Mouse (Mus musculus) midbrain, embryonic 16.5 days (tissue): ENCODE results near the gene Gm36176. TPM values are rescaled to one million over a fixed set of nuclear protein-coding genes. Genes with fewer than 3 reads are reported as not detected.

Source experiments
- ATAC-seq: fragments of 200-750 bp; cut with Nextera tagmentation; 2 replicates; pipeline ENCODE4 v1.8.0; 2017; ENCODE audit warnings: moderate TSS enrichment
- H3K27ac ChIP-seq: fragments of 300-500 bp; sonication (generic); 2 replicates; pipeline ENCODE4 v1.5.1; 2014; ENCODE audit warnings: mild to moderate bottlenecking, low read length, mixed read lengths
- H3K27me3 ChIP-seq: fragments of 300-500 bp; sonication (generic); 2 replicates; pipeline ENCODE4 v1.6.1; 2014; ENCODE audit warnings: low read depth, low read length, mixed read lengths; ENCODE audit not compliant: control insufficient read depth, insufficient read depth
- H3K36me3 ChIP-seq: fragments of 300-500 bp; sonication (generic); 2 replicates; pipeline ENCODE4 v1.6.1; 2014; ENCODE audit warnings: mild to moderate bottlenecking, low read length, moderate library complexity, mixed read lengths; ENCODE audit not compliant: control insufficient read depth, insufficient read depth
- H3K4me1 ChIP-seq: fragments of 300-500 bp; sonication (generic); 2 replicates; pipeline ENCODE4 v1.6.1; 2014; ENCODE audit warnings: mild to moderate bottlenecking, low read length, mixed read lengths; ENCODE audit not compliant: control insufficient read depth, insufficient read depth
- H3K4me2 ChIP-seq: fragments of 300-500 bp; sonication (generic); 2 replicates; pipeline ENCODE4 v1.6.1; 2014; ENCODE audit warnings: mild to moderate bottlenecking, low read length, mixed read lengths
- H3K4me3 ChIP-seq: fragments of 300-500 bp; sonication (generic); 2 replicates; pipeline ENCODE4 v1.5.1; 2014; ENCODE audit warnings: low read depth, mild to moderate bottlenecking, low read length, moderate library complexity, mixed read lengths
- H3K9ac ChIP-seq: fragments of 300-500 bp; sonication (generic); 2 replicates; pipeline ENCODE4 v1.6.1; 2014; ENCODE audit warnings: low read depth, low read length, mixed read lengths
- H3K9me3 ChIP-seq: fragments of 300-500 bp; sonication (generic); replicated peaks from 2 replicates; pipeline ENCODE4 v1.6.1; 2014; ENCODE audit warnings: mild to moderate bottlenecking, low read length, mixed read lengths; ENCODE audit not compliant: control insufficient read depth, poor library complexity, severe bottlenecking
- WGBS: fragments of 180-500 bp; shearing (Covaris S2); extraction: QIAGEN DNeasy Blood & Tissue Kit; methylation state at CpG from one replicate; pipeline ENCODE4 v1.1.7; 2014; 5-methylcytosine and 5-hydroxymethylcytosine counted together
- polyA plus RNA-seq: library from polyadenylated mRNA; unstranded; fragments of >200 nt; fragmentation: Nextera tagmentation; extraction: Ambion mirVana; gene quantifications from 2 replicates; pipeline ENCODE4 v1.2.1, GENCODE M21; 2015

Gm36176 gene
- polyA plus RNA-seq, 1 experiment from 2014 or later = not detected

- peak; percentile 62; the same call in 1 of the 2 replicates for ATAC-seq
- Histone ChIP-seq H3K4me1 (no peaks in the 10 kb centered on the region), H3K9me3 (0 out of 2 replicates have a peak, but pooled peaks cover 2% of the 10 kb centered on the region), H3K4me3 (no peak overlapping the region), H3K27ac (no peak overlapping the region), H3K9ac (no peak overlapping the region), H3K36me3 (no peaks in the 10 kb centered on the region), H3K27me3 (no peaks in the 10 kb centered on the region), H3K4me2 (peak overlapping the region; percentile 26; the same call in 1 of the 2 replicates)
- 28% methylated on average over 4 of the region's 4 CpGs for WGBS
These were observed 27.4 kb upstream of the Gm36176 start for GRCm38 (mm10) chr10:77819203-77819602.

- H3K4me3 ChIP-seq = no peak within 1 kb of the TSS
- H3K27me3 ChIP-seq = no peaks in the 10 kb centered on the region
- H3K27ac ChIP-seq = no peak within 1 kb of the TSS
- 71% methylated on average over 6 of the region's 6 CpGs for WGBS
- H3K4me1 ChIP-seq = no peaks in the 10 kb centered on the region
- H3K36me3 ChIP-seq = no peaks in the 10 kb centered on the region
- H3K9ac ChIP-seq = no peak within 1 kb of the TSS
- H3K9me3 ChIP-seq = 0 out of 2 replicates have a peak, but pooled peaks cover 2% of the 10 kb centered on the region
- no peak within 1 kb of the TSS for H3K4me2 ChIP-seq
- ATAC-seq = no peak
These were observed 19.7 kb upstream of the Gm36176 start, which contains the start of gene Krtap10-4 for GRCm38 (mm10) chr10:77826951-77827350. Krtap10-4 (minus strand) TSS chr10:77827095.

GRCm38 (mm10) chr10:77835647-77836046, 11.0 kb upstream of the Gm36176 start, which contains the start of gene Krtap10-10:
Krtap10-10 (plus strand) TSS chr10:77835947.
- Histone ChIP-seq H3K36me3 (no peaks in the 10 kb centered on the region), H3K9ac (no peak within 1 kb of the TSS), H3K27me3 (no peaks in the 10 kb centered on the region), H3K27ac (no peak within 1 kb of the TSS), H3K4me1 (no peaks in the 10 kb centered on the region), H3K9me3 (no peaks in the 10 kb centered on the region), H3K4me2 (no peak within 1 kb of the TSS), H3K4me3 (no peak within 1 kb of the TSS)
- WGBS = 71% methylated on average over 9 of the region's 9 CpGs
- ATAC-seq = no peak

- Histone ChIP-seq H3K4me1 (no peaks in the 10 kb centered on the region), H3K9ac (no peak overlapping the region), H3K4me2 (no peak overlapping the region), H3K36me3 (no peaks in the 10 kb centered on the region), H3K27ac (no peak overlapping the region), H3K9me3 (no peaks in the 10 kb centered on the region; the same call in 1 of the 2 replicates), H3K4me3 (no peak overlapping the region), H3K27me3 (no peaks in the 10 kb centered on the region)
- no peak for ATAC-seq
- WGBS = 84% methylated on average over 6 of the region's 6 CpGs
These were observed 7.6 kb upstream of the Gm36176 start for GRCm38 (mm10) chr10:77839006-77839405.

GRCm38 (mm10) chr10:77846961-77847360, 358 bp downstream of the Gm36176 start:
- WGBS = 13% methylated on average over 2 of the region's 2 CpGs
- H3K27ac ChIP-seq = no peak overlapping the region
- no peaks in the 10 kb centered on the region for H3K27me3 ChIP-seq
- no peaks in the 10 kb centered on the region for H3K36me3 ChIP-seq
- ATAC-seq = no peak
- H3K4me3 ChIP-seq = no peak overlapping the region
- H3K4me2 ChIP-seq = no peak overlapping the region
- H3K4me1 ChIP-seq = no peaks in the 10 kb centered on the region
- no peak overlapping the region for H3K9ac ChIP-seq
- peaks cover 4% of the 10 kb centered on the region; the same call in 1 of the 2 replicates for H3K9me3 ChIP-seq

- H3K4me1 ChIP-seq = no peaks in the 10 kb centered on the region
- peaks cover 4% of the 10 kb centered on the region; the same call in 1 of the 2 replicates for H3K9me3 ChIP-seq
- H3K4me3 ChIP-seq = no peak overlapping the region
- whole genome bisulfite sequencing = 67% methylated on average over 2 of the region's 2 CpGs
- H3K9ac ChIP-seq = no peak overlapping the region
- H3K36me3 ChIP-seq = no peaks in the 10 kb centered on the region
- no peaks in the 10 kb centered on the region for H3K27me3 ChIP-seq
- ATAC-seq = no peak
- H3K27ac ChIP-seq = no peak overlapping the region
- no peak overlapping the region for H3K4me2 ChIP-seq
These were observed 935 bp downstream of the Gm36176 start for GRCm38 (mm10) chr10:77847538-77847937.

- ATAC-seq = no peak
- H3K4me3 ChIP-seq = no peak within 1 kb of the TSS
- 68% methylated on average over 9 of the region's 9 CpGs for WGBS
These were observed 6.0 kb downstream of the Gm36176 start, which contains the start of gene Gm10318 for GRCm38 (mm10) chr10:77852559-77852958. Gm10318 (plus strand) TSS chr10:77852859.

GRCm38 (mm10) chr10:77861675-77862074, 15.1 kb downstream of the Gm36176 start, which contains the start of gene Gm3285:
Gm3285 (plus strand) TSS chr10:77861975.
- H3K27me3 ChIP-seq = no peaks in the 10 kb centered on the region
- ATAC-seq = no peak
- no peak within 1 kb of the TSS for H3K4me2 ChIP-seq
- H3K36me3 ChIP-seq = no peaks in the 10 kb centered on the region
- peaks cover 3% of the 10 kb centered on the region; the same call in 1 of the 2 replicates for H3K9me3 ChIP-seq
- H3K4me1 ChIP-seq = no peaks in the 10 kb centered on the region
- H3K9ac ChIP-seq = no peak within 1 kb of the TSS
- 43% methylated on average over 7 of the region's 7 CpGs for WGBS
- no peak within 1 kb of the TSS for H3K4me3 ChIP-seq
- no peak within 1 kb of the TSS for H3K27ac ChIP-seq

More at GRCm38 (mm10) chr10:77852559-77852958, 6.0 kb downstream of the Gm36176 start, which contains the start of gene Gm10318:
- Histone ChIP-seq H3K9ac (no peak within 1 kb of the TSS), H3K27me3 (no peaks in the 10 kb centered on the region), H3K27ac (no peak within 1 kb of the TSS), H3K4me1 (no peaks in the 10 kb centered on the region), H3K36me3 (no peaks in the 10 kb centered on the region), H3K4me2 (no peak within 1 kb of the TSS), H3K9me3 (no peaks in the 10 kb centered on the region)

- Histone ChIP-seq H3K4me3 (peak overlapping the region; percentile 10; the same call in 1 of the 2 replicates), H3K9ac (0 out of 2 replicates have a peak overlapping the region, but pooled peaks have one; percentile 11), H3K4me2 (peak overlapping the region; percentile 16), H3K9me3 (no peaks in the 10 kb centered on the region), H3K27ac (no peak overlapping the region), H3K36me3 (no peaks in the 10 kb centered on the region), H3K27me3 (no peaks in the 10 kb centered on the region), H3K4me1 (no peaks in the 10 kb centered on the region)
- 41% methylated on average over 13 of the region's 14 CpGs for WGBS
- peak; percentile 78 for ATAC-seq
These were observed 17.6 kb downstream of the Gm36176 start for GRCm38 (mm10) chr10:77864067-77864761.
